Mouse (Mus musculus) kidney, adult 2 months (tissue): ENCODE measurements at regions not wholly inside any gene's neighbourhood (a gene's known extent, or its start where the extent isn't known, plus 50 kb on each side); places are given as distances from the start of the nearest gene placed in this dataset.

Experiments
- CTCF ChIP-seq: fragments of 200-500 bp; conservative IDR thresholded peaks from 2 replicates; pipeline ENCODE4 v1.5.1; 2011; ENCODE audit warnings: low read depth, mild to moderate bottlenecking, control low read depth, low read length, moderate library complexity, mixed read lengths; ENCODE audit not compliant: insufficient read depth, insufficient read length
- POLR2A ChIP-seq: fragments of 200-500 bp; IDR thresholded peaks from one replicate; pipeline ENCODE4 v1.6.1; 2011; ENCODE audit warnings: low read depth, low read length, control low read depth

DNA sequence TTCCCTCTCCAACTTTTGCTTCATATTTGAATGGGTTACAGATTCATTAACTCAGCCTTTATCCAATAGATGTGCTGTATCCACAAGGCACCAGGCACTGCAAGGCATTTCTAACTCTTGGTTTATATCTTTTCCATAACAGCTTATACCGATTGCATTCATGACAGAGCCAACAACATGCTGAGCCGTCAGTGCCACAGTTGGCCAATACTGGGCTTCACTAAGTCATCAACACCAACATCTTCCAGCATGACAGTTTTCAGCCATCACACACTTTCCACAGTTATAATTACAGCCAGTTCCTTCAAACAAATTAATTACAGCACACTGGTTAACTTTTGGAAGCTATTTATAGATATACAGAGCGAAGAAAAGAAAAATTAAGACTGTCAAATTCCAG lies 288.8 kb downstream of the Gpam start:
- TF ChIP-seq POLR2A, result no peak
- no peak for TF ChIP-seq CTCF
